Mouse (Mus musculus) heart, adult 2 months (tissue): ENCODE data around the gene Hist2h2ac. TPM values are rescaled to one million over a fixed set of nuclear protein-coding genes. Genes with fewer than 3 reads are reported as not detected.
"Not testable (repeated sequence)": the region's sequence is repeated elsewhere in the genome, so short reads cannot be mapped to it uniquely, and the experiment has no call there.

Experiments used
- DNase-seq, 2 experiments: peaks; one replicate each; pipeline ENCODE4 v3.0.0; 2021
- H3K27ac ChIP-seq: fragments of 200-600 bp; 2 replicates; pipeline ENCODE4 v1.8.1; 2022
- H3K27me3 ChIP-seq: fragments of 200-500 bp; 2 replicates; pipeline ENCODE4 v1.6.1; 2012; ENCODE audit warnings: mild to moderate bottlenecking, low read length, inconsistent platforms, mixed read lengths; ENCODE audit not compliant: control insufficient read depth, insufficient read depth
- H3K36me3 ChIP-seq: fragments of 200-500 bp; 2 replicates; pipeline ENCODE4 v1.6.1; 2012; ENCODE audit warnings: low read length, inconsistent platforms; ENCODE audit not compliant: control insufficient read depth, insufficient read depth
- H3K4me1 ChIP-seq: fragments of 200-500 bp; 2 replicates; pipeline ENCODE4 v1.6.1; 2011; ENCODE audit warnings: low read length; ENCODE audit not compliant: control insufficient read depth, insufficient read depth
- H3K4me3 ChIP-seq: fragments of 200-600 bp; 2 replicates; pipeline ENCODE4 v1.8.1; 2022
- H3K79me2 ChIP-seq: fragments of 200-500 bp; replicated peaks from 2 replicates; pipeline ENCODE4 v1.6.1; 2012; ENCODE audit warnings: mild to moderate bottlenecking, inconsistent platforms, low read length, moderate library complexity, mixed read lengths; ENCODE audit not compliant: control insufficient read depth, insufficient read depth
- H3K9ac ChIP-seq: fragments of 200-500 bp; 2 replicates; pipeline ENCODE4 v1.6.1; 2012; ENCODE audit warnings: low read depth, mild to moderate bottlenecking, control low read depth, inconsistent platforms, low read length, mixed read lengths
- CTCF ChIP-seq: fragments of 200-600 bp; IDR thresholded peaks from 2 replicates; pipeline ENCODE4 v1.8.1; 2022; ENCODE audit warnings: antibody characterized with exemption, mild to moderate bottlenecking, moderate library complexity
- EP300 ChIP-seq: fragments of 200-500 bp; IDR thresholded peaks from 2 replicates; pipeline ENCODE4 v1.6.1; 2011; ENCODE audit warnings: low read depth, low read length, control low read depth; ENCODE audit not compliant: insufficient read depth
- POLR2A ChIP-seq: fragments of 200-500 bp; IDR thresholded peaks from 2 replicates; pipeline ENCODE4 v1.6.1; 2011; ENCODE audit warnings: mild to moderate bottlenecking, low read depth, low read length, control low read depth; ENCODE audit not compliant: insufficient read depth
- WGBS: fragments of 180-500 bp; shearing (Covaris S2); methylation state at CpG from one replicate; pipeline ENCODE4 v1.1.7; 2018; 5-methylcytosine and 5-hydroxymethylcytosine counted together
- intact Hi-C: fragments of 180-260 bp; cut with DNase I; formaldehyde crosslinking; loops from one replicate; pipeline ENCODE4 v1.15.1; 2025
- polyA plus RNA-seq: library from polyadenylated mRNA; depleted of rRNA; stranded (reverse); fragments of >200 nt; gene quantifications from 2 replicates; pipeline ENCODE4 v1.2.3, GENCODE M21; 2012
- total RNA-seq, 2 experiments: library from RNA; stranded (reverse); gene quantifications; 2 replicates each; pipeline ENCODE4 v1.2.3; 2021

Gene Hist2h2ac
- total and polyA plus RNA-seq, 3 experiments, result 1.3 to 26.3 (median 18.1) TPM

DNA sequence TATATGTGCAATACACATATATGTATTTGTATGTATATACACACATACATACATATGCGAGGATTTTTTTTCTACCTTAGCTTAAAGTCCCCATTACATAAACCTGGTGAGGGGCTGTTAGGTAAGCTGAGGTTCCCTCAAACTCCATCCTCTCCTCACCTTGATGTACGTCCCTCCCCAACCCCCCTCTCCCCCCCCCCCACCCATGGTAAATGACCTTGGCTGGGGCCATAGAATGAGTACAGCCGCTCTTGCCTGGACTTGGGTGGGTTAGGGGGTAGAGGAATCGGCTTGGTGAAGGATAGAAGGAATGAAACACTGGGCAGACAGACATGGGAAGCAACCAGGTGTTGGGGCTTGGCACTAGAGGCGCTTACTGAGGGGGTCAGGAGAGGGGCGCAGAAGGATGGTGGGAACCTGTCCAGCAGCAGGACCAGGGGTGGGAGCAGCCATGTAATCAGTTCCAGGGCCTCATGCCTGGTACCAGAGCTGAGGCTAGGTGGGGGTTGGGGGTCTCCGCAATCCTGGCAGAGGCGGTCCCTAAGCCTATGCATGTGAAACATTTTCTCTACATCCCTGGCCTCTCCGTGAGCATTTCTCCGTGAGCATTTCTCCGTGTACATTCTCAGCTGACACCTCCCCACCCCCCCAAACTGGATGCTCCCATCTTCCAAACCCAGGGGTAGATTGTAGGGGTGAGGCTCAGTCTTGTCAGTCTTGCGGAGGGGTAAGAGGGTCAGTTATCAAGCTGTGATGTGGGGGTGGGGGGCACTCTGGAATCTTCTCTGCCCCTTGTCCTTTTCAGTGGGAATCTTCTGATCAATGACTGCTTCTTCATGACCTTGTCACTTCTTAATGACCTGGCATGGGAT, 38.9 kb downstream of the Hist2h2ac start:
- H3K9ac ChIP-seq, result no peak overlapping the region
- no peak for DNase-seq
- H3K27me3 ChIP-seq, result no peaks in the 10 kb centered on the region
- H3K4me1 ChIP-seq, result peaks cover 2% of the 10 kb centered on the region
- peak overlapping the region; percentile 12; the same call in 1 of the 2 replicates for H3K4me3 ChIP-seq
- no peak for TF ChIP-seq EP300
- WGBS, result 44% methylated on average over 12 of the region's 12 CpGs
- intact Hi-C loops, result no loop called here
- peak overlapping the region; percentile 51 for H3K27ac ChIP-seq
- no peaks in the 10 kb centered on the region for H3K36me3 ChIP-seq
- no peaks in the 10 kb centered on the region for H3K79me2 ChIP-seq

- Histone ChIP-seq H3K27ac (no peak within 1 kb of the TSS; the same call in 1 of the 2 replicates), H3K9ac (peak within 1 kb of the TSS; percentile 46), H3K4me3 (peak within 1 kb of the TSS; percentile 40), H3K27me3 (no peaks in the 10 kb centered on the region), H3K4me1 (peaks cover 2% of the 10 kb centered on the region), H3K79me2 (no peaks in the 10 kb centered on the region), H3K36me3 (peaks cover 3% of the 10 kb centered on the region; the same call in 1 of the 2 replicates)
- TF ChIP-seq EP300 (no peak), CTCF (no peak), POLR2A (no peak)
- DNase-seq, result peak; percentile 50 to 53
- intact Hi-C loops, result no loop called here
- WGBS, result 2% methylated on average over 12 of the region's 23 CpGs
Measured at GRCm38 (mm10) chr3:96180727-96181477, 39.8 kb downstream of the Hist2h2ac start, which contains the start of gene Sv2a. TSS of gene Sv2a (plus strand) at chr3:96181151.

- H3K4me3 ChIP-seq, result no peak overlapping the region
- H3K27me3 ChIP-seq, result no peaks in the 10 kb centered on the region
- H3K79me2 ChIP-seq, result no peaks in the 10 kb centered on the region
- peak in 1 of 2 experiments; percentile 68 for DNase-seq
- WGBS, result 29% methylated on average over 4 of the region's 4 CpGs
- peaks cover 8% of the 10 kb centered on the region for H3K36me3 ChIP-seq
- no peak overlapping the region for H3K9ac ChIP-seq
- no peak overlapping the region for H3K27ac ChIP-seq
- peaks cover 2% of the 10 kb centered on the region for H3K4me1 ChIP-seq
- no peak for TF ChIP-seq POLR2A
- TF ChIP-seq CTCF, result peak; percentile 13; the same call in 1 of the 2 replicates
- TF ChIP-seq EP300, result 0 out of 2 replicates have a peak, but pooled peaks have one; percentile 24
- intact Hi-C loops, result no loop called here
Measured at GRCm38 (mm10) chr3:96179531-96179930, 41.1 kb downstream of the Hist2h2ac start.

GRCm38 (mm10) chr3:96178902-96179301, 41.8 kb downstream of the Hist2h2ac start:
- DNase-seq, result no peak
- no peaks in the 10 kb centered on the region for H3K27me3 ChIP-seq
- no peak overlapping the region for H3K4me3 ChIP-seq
- intact Hi-C loops, result no loop called here
- no peak overlapping the region for H3K9ac ChIP-seq
- 86% methylated on average over 2 of the region's 2 CpGs for WGBS
- no peak overlapping the region for H3K27ac ChIP-seq
- H3K36me3 ChIP-seq, result peaks cover 9% of the 10 kb centered on the region
- no peaks in the 10 kb centered on the region for H3K79me2 ChIP-seq
- no peak for TF ChIP-seq EP300
- TF ChIP-seq CTCF, result no peak
- no peak for TF ChIP-seq POLR2A
- H3K4me1 ChIP-seq, result peaks cover 2% of the 10 kb centered on the region

- H3K4me1 ChIP-seq, result peaks cover 2% of the 10 kb centered on the region
- H3K27me3 ChIP-seq, result no peaks in the 10 kb centered on the region
- TF ChIP-seq POLR2A, result no peak
- TF ChIP-seq EP300, result no peak
- TF ChIP-seq CTCF, result no peak
- no peak for DNase-seq
- no peak overlapping the region for H3K9ac ChIP-seq
- H3K4me3 ChIP-seq, result no peak overlapping the region
- WGBS, result 92% methylated on average over 4 of the region's 4 CpGs
- H3K27ac ChIP-seq, result no peak overlapping the region
- H3K79me2 ChIP-seq, result no peaks in the 10 kb centered on the region
- peaks cover 9% of the 10 kb centered on the region for H3K36me3 ChIP-seq
- intact Hi-C loops, result no loop called here
Measured at GRCm38 (mm10) chr3:96178427-96178826, 42.3 kb downstream of the Hist2h2ac start.

GRCm38 (mm10) chr3:96175251-96175650, 45.4 kb downstream of the Hist2h2ac start:
- Histone ChIP-seq H3K9ac (no peak overlapping the region), H3K4me3 (no peak overlapping the region), H3K4me1 (peaks cover 8% of the 10 kb centered on the region), H3K36me3 (peaks cover 14% of the 10 kb centered on the region), H3K79me2 (no peaks in the 10 kb centered on the region; the same call in 1 of the 2 replicates), H3K27ac (no peak overlapping the region), H3K27me3 (no peaks in the 10 kb centered on the region)
- TF ChIP-seq EP300 (no peak), CTCF (no peak), POLR2A (no peak)
- intact Hi-C loops, result loop anchor here (2.0 kb wide), 1 partner anchor 44 kb away; the partner anchor contains the start of genes Bola1 and Hist2h2ab
- 88% methylated on average over 6 of the region's 6 CpGs for WGBS
- no peak for DNase-seq

DNA sequence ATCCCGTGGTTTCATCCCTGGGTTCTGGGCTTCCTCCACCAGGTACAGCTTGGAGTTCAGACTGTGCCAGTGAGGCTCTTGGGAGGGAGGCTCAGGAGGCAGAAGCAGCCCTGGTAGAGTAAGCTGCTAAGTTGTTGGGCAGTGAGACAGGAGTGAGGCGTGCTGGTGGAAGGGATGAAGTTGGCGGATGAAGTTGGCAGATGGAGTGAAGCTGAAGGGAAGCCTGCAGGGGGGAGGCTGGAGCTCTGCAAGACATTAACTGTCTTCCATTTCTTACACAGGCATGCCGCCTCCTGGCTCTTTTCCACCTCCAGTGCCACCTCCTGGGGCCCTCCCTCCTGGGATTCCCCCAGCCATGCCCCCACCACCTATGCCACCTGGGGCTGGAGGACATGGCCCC, 46.6 kb downstream of the Hist2h2ac start:
- not testable (repeated sequence) for H3K9ac ChIP-seq, H3K4me1 ChIP-seq, DNase-seq, H3K79me2 ChIP-seq, H3K4me3 ChIP-seq, H3K27ac ChIP-seq, H3K27me3 ChIP-seq
- H3K36me3 ChIP-seq, result peaks cover 14% of the 10 kb centered on the region
- intact Hi-C loops, result loop anchor here (2.0 kb wide), 1 partner anchor 45 kb away; the partner anchor contains the start of genes Bola1 and Hist2h2ab
- 82% methylated on average over 4 of the region's 4 CpGs for WGBS
